ENCODE assay signal across 18 mouse cellular contexts in genomic region chr2:168076840-168077576, GRCm38 (mm10). TPM values are rescaled to one million over a fixed set of nuclear protein-coding genes. Genes with fewer than 3 reads are reported as not detected.
A peak's percentile ranks its signal among the peaks of the same experiment; 100 is the strongest.
DNase-seq lines count a peak whose midpoint lies in the region; ATAC-seq and TF ChIP-seq lines count a peak whose summit lies in the region.
"Had no signal": no experiment of that assay in that cellular context is flagged by ENCODE, and none has a peak within 500 bp of the region (broad histone marks: within the 10 kb centered on the region; RNA-seq: fewer than 3 reads in every experiment).

No protein-coding gene starts in this region.

- ATAC-seq in intestine, embryonic 14.5 days (replicated peaks; ENCODE audit: low FRiP score, low TSS enrichment, low read depth): no peak
- no peak for ATAC-seq in intestine, postnatal 0 days
- ATAC-seq in kidney, embryonic 16.5 days (ENCODE audit: low FRiP score, low TSS enrichment): no peak
- ATAC-seq: forebrain, embryonic 14.5 days; hindbrain, embryonic 16.5 days had no signal

- H3K9me3 ChIP-seq in intestine, embryonic 14.5 days (ENCODE audit: control insufficient read depth, low read length): no peaks in the 10 kb centered on the region
- no peaks in the 10 kb centered on the region for H3K9me3 ChIP-seq in intestine, postnatal 0 days (ENCODE audit: control insufficient read depth)
- no peaks in the 10 kb centered on the region for H3K9me3 ChIP-seq in kidney, embryonic 16.5 days (ENCODE audit: low read length)
- H3K9me3 ChIP-seq: G1E; midbrain, embryonic 12.5 days; neural tube, embryonic 15.5 days had no signal

- TF ChIP-seq POLR2A in cerebellum, adult 2 months (IDR thresholded peaks at IDR 0.05; ENCODE audit: borderline replicate concordance, insufficient read depth, low read length): no peak

- no peaks in the 10 kb centered on the region for H3K36me3 ChIP-seq in intestine, embryonic 14.5 days (ENCODE audit: control insufficient read depth, insufficient read depth, low read length)
- H3K36me3 ChIP-seq in intestine, postnatal 0 days (ENCODE audit: control insufficient read depth, insufficient read depth): no peaks in the 10 kb centered on the region
- no peaks in the 10 kb centered on the region for H3K36me3 ChIP-seq in kidney, embryonic 16.5 days (ENCODE audit: insufficient read depth, low read length)
- H3K36me3 ChIP-seq: midbrain, embryonic 12.5 days; neural tube, embryonic 15.5 days had no signal

- no peak overlapping the region for H3K4me3 ChIP-seq in intestine, embryonic 14.5 days (ENCODE audit: low read depth, low read length)
- H3K4me3 ChIP-seq in intestine, postnatal 0 days (ENCODE audit: low read depth, low read length): no peak overlapping the region
- H3K4me3 ChIP-seq in kidney, embryonic 16.5 days (ENCODE audit: low read length): no peak overlapping the region
- no peak overlapping the region for H3K4me3 ChIP-seq in cerebellum, adult 2 months (replicated peaks; ENCODE audit: insufficient read depth, low read depth, low read length)
- H3K4me3 ChIP-seq: layer of hippocampus, adult 2 months; midbrain, embryonic 12.5 days; neural tube, embryonic 15.5 days had no signal

- no peak overlapping the region for H3K9ac ChIP-seq in intestine, embryonic 14.5 days (ENCODE audit: low read length)
- H3K9ac ChIP-seq in intestine, postnatal 0 days (ENCODE audit: low read depth, low read length): no peak overlapping the region
- peak overlapping the region; percentile 37 for H3K9ac ChIP-seq in kidney, embryonic 16.5 days (replicated peaks; ENCODE audit: low read length)
- H3K9ac ChIP-seq: midbrain, embryonic 12.5 days; neural tube, embryonic 15.5 days had no signal

- peaks cover 19% of the 10 kb centered on the region for H3K4me1 ChIP-seq in intestine, embryonic 14.5 days (replicated peaks; ENCODE audit: control insufficient read depth, insufficient read depth, low read length)
- H3K4me1 ChIP-seq in intestine, postnatal 0 days (replicated peaks; ENCODE audit: control insufficient read depth, insufficient read depth, low read length): 0 out of 2 replicates have a peak, but pooled peaks cover 3% of the 10 kb centered on the region
- H3K4me1 ChIP-seq in kidney, embryonic 16.5 days (ENCODE audit: insufficient read depth, low read length): peaks cover 68% of the 10 kb centered on the region
- H3K4me1 ChIP-seq in cerebellum, adult 2 months (ENCODE audit: control insufficient read depth, insufficient read depth, low read length): peaks cover 7% of the 10 kb centered on the region

- H3K27ac ChIP-seq in intestine, embryonic 14.5 days (ENCODE audit: low read depth): peak overlapping the region; percentile 43; the same call in 1 of the 2 replicates
- peak overlapping the region; percentile 94 for H3K27ac ChIP-seq in intestine, postnatal 0 days (ENCODE audit: low read depth, low read length)
- H3K27ac ChIP-seq in kidney, embryonic 16.5 days (ENCODE audit: low read length): peak overlapping the region; percentile 96
- H3K27ac ChIP-seq in cerebellum, adult 2 months (ENCODE audit: insufficient read depth, low read length): no peak overlapping the region
- H3K27ac ChIP-seq: layer of hippocampus, adult 2 months; macrophage; midbrain, embryonic 12.5 days; neural tube, embryonic 15.5 days had no signal

- no peak for TF ChIP-seq CTCF in intestine, postnatal 0 days (IDR thresholded peaks at IDR 0.05; ENCODE audit: low read depth)
- TF ChIP-seq CTCF in cerebellum, adult 2 months (IDR thresholded peaks at IDR 0.05; ENCODE audit: borderline replicate concordance, insufficient read depth, low read depth, low read length): no peak

- no peak overlapping the region for H3K4me2 ChIP-seq in intestine, embryonic 14.5 days (ENCODE audit: low read length)
- peak overlapping the region; percentile 30 for H3K4me2 ChIP-seq in intestine, postnatal 0 days (replicated peaks; ENCODE audit: low read depth)
- peak overlapping the region; percentile 14; the same call in 1 of the 2 replicates for H3K4me2 ChIP-seq in kidney, embryonic 16.5 days (replicated peaks; ENCODE audit: low read depth, low read length)
- H3K4me2 ChIP-seq: heart, embryonic 11.5 days; liver, embryonic 11.5 days; midbrain, embryonic 12.5 days; neural tube, embryonic 15.5 days had no signal

- 60% methylated on average over 20 of the region's 20 CpGs for WGBS in intestine, embryonic 14.5 days
- 42% methylated on average over 20 of the region's 20 CpGs for WGBS in intestine, postnatal 0 days
- 51% methylated on average over 20 of the region's 20 CpGs for WGBS in kidney, embryonic 16.5 days
- WGBS in cerebellum, adult 2 months: 75% methylated on average over 20 of the region's 20 CpGs

- DNase-seq in intestine, embryonic 14.5 days (ENCODE audit: low spot score): no peak
- peak; percentile 44 for DNase-seq in lung, postnatal 36 days
- no peak for DNase-seq in c-Kit-positive CD71-positive TER-119-positive erythroid progenitor cells, embryonic 14.5 days (ENCODE audit: low spot score)
- no peak for DNase-seq in urinary bladder, postnatal 25 days (ENCODE audit: low spot score)
- no peak for DNase-seq in cerebellum, adult 2 months
- DNase-seq: cerebellum, postnatal 25 days; heart, postnatal 4 days had no signal

- H3K27me3 ChIP-seq in intestine, embryonic 14.5 days (replicated peaks; ENCODE audit: control insufficient read depth, insufficient read depth, low read length): peaks cover 6% of the 10 kb centered on the region; the same call in 1 of the 2 replicates
- H3K27me3 ChIP-seq in intestine, postnatal 0 days (replicated peaks; ENCODE audit: control insufficient read depth, insufficient read depth, low read length): no peaks in the 10 kb centered on the region
- peaks cover 5% of the 10 kb centered on the region; the same call in 1 of the 2 replicates for H3K27me3 ChIP-seq in kidney, embryonic 16.5 days (ENCODE audit: insufficient read depth, low read length)
- H3K27me3 ChIP-seq in cerebellum, adult 2 months (ENCODE audit: control insufficient read depth, insufficient read depth, low read length): no peaks in the 10 kb centered on the region

RNA-seq across cellular contexts. Expression of gene Pard6b, which starts 3.8 kb away (rescaled TPM):
- 20.0 and 21.6 TPM in 2 replicates for polyA plus RNA-seq in intestine, embryonic 14.5 days (2014; fragmentation: Nextera tagmentation; extraction: Ambion mirVana)
- polyA plus RNA-seq in intestine, postnatal 0 days (2015; fragmentation: Nextera tagmentation; extraction: Ambion mirVana): 13.8 and 17.3 TPM in 2 replicates
- polyA plus RNA-seq in kidney, embryonic 16.5 days (2015; fragmentation: Nextera tagmentation; extraction: Ambion mirVana): 20.0 and 23.9 TPM in 2 replicates
- 5.3 and 5.7 TPM in 2 replicates for polyA plus RNA-seq in cerebellum, adult 2 months (2012; rRNA removed)
- polyA plus RNA-seq: macrophage had no signal
